Mouse (Mus musculus) CD4-positive, CD25-positive, alpha-beta regulatory T cell, adult 2 months (primary cell): ENCODE measurements around the gene Cmklr1.
A peak's percentile ranks its signal among the peaks of the same experiment; 100 is the strongest.
"Not testable (repeated sequence)": the region's sequence is repeated elsewhere in the genome, so short reads cannot be mapped to it uniquely, and the experiment has no call there.

Experiments used
- DNase-seq: peaks from one replicate; pipeline ENCODE4 v3.0.0-alpha.2; 2012; ENCODE audit warnings: low read depth, low spot score

The Cmklr1 gene

GRCm38 (mm10) chr5:113585619-113586457, 64.4 kb downstream of the Cmklr1 start:
- not testable (repeated sequence) for DNase-seq

- no peak for DNase-seq
These were observed 65.8 kb downstream of the Cmklr1 start for GRCm38 (mm10) chr5:113584439-113584838.

GRCm38 (mm10) chr5:113583424-113584162, 66.6 kb downstream of the Cmklr1 start:
- no peak for DNase-seq

GRCm38 (mm10) chr5:113580801-113581200, 69.4 kb downstream of the Cmklr1 start:
- no peak for DNase-seq

GRCm38 (mm10) chr5:113580248-113580647, 70.0 kb downstream of the Cmklr1 start:
- DNase-seq = peak; percentile 40

- no peak for DNase-seq
These were observed 71.1 kb downstream of the Cmklr1 start for GRCm38 (mm10) chr5:113579128-113579527.

- no peak for DNase-seq
These were observed 71.8 kb downstream of the Cmklr1 start for GRCm38 (mm10) chr5:113578428-113578827.

- no peak for DNase-seq
These were observed 72.7 kb downstream of the Cmklr1 start for GRCm38 (mm10) chr5:113577555-113577954.

- no peak for DNase-seq
These were observed 80.0 kb downstream of the Cmklr1 start for GRCm38 (mm10) chr5:113570056-113570717.

- no peak for DNase-seq
These were observed 84.4 kb downstream of the Cmklr1 start for GRCm38 (mm10) chr5:113565858-113566257.

- DNase-seq = no peak
These were observed 84.9 kb downstream of the Cmklr1 start for GRCm38 (mm10) chr5:113565101-113565854.

- DNase-seq = no peak
These were observed 85.8 kb downstream of the Cmklr1 start for GRCm38 (mm10) chr5:113564463-113564862.
